Mouse (Mus musculus) Muller cell, postnatal 12 days (primary cell): ENCODE measurements around the gene Cdh22.

Source experiments
- DNase-seq: peaks from one replicate; pipeline ENCODE4 v3.0.0-alpha.2; 2015; ENCODE audit errors: inconsistent ontology term

Cdh22 gene

DNA sequence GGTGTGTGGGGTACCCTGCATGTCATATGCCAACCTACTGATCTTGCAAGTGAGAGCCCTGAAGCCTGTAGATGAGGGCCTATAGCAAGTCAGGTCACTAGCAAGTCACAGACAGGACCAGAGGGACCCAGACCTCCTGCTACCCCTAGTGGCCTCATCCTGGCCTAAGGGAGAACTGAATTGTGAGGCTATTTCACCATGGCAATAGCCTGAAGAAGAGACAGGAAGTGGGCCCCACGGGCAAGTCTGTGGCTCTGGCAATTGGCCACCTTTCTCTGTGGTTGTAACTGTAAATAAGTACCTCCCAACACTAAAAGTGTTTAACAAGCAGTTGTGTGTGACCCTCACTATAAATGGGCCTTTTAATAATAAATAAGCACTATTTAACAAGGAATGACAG is 16.2 kb upstream of the Cdh22 start:
- DNase-seq: no peak

DNA sequence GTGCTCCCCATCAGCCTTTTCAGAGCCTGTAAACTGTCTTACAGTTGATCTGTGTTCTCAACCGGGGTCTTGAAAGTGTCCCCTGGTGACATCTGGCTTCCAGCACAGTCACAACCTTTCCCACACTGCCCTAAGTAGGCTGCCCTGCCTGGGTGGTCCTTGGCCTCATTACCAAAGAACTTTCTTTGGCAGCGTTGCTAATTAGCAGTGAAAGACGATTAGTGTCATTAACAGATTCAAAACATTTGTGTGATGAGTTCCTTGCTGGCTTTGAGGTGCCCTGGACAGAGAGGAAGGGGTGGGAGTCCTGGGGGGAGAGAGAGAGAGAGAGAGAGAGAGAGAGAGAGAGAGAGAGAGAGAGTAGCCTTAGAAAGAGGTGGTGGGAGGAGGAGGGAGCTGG is 14.3 kb upstream of the Cdh22 start:
- DNase-seq: peak; percentile 35

DNA sequence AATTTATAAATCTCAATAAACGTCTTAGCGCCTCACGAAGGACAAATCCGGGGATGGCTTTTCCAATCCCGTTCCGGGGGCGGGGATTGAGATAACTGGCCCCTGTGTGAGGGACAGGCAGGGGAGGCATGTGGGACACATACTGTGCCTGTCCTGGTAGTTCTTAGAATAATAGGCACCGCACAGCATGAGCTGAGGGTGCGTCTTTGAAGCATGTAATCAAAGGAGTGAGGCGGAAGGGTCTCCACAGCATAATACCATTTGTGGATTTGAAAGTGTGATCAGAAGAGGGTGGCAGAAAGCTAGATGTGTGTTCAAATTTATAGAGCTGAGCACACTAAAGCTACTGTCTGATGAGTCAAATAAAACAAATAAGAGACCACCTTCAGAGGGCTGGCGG is 11.7 kb upstream of the Cdh22 start:
- no peak for DNase-seq

DNA sequence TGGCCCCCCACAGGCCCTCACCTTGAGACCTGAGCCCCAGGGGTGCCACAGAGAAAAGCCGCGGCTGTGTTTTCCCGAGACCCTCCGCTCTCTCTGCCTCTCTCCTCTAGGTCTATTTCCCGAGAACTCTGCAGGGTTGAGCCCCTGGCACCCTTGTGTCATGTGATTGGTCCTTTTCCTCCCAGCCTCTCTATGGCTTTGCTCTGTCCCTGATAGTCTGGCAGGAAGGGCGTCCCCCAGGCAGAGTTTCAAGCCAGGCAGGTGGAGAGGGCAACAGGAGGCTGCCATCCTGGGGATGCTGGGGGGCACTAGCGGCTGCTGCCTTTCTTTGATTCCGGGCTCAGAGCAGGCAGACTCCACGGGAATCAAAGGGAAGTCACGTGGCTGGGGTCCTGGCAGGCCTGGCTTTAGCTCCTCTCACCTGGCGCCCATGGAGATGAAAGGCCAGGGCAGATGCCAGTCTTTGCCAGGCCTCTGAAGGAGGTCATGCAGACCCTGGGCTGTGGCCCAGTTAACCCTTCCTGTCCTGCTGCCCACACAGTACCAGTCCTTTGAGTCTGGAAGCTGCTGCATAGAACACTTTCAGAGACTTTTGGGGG is 8.6 kb upstream of the Cdh22 start:
- DNase-seq: no peak

GRCm38 (mm10) chr2:165242575-165242974 is 7.9 kb upstream of the Cdh22 start:
- no peak for DNase-seq

DNA sequence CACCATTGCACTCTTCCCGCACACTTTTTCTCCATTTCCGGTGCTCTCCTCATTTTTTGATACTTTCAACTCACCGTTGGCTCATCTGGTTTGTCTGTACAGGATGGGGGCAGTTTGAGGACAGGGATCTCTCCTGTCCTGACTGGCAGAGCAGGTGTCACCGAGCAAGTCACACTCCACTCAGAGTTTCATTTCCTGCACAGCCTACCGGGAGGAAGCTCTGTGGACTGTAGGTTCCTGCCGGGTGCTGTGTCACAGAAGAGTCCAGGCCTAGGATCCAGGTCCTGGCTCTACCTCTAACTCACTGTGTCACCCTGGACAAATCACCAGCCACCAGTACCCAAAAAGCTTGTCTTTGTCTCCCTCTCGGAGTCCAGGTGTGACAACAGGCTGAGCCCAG is 7.1 kb upstream of the Cdh22 start:
- no peak for DNase-seq

DNA sequence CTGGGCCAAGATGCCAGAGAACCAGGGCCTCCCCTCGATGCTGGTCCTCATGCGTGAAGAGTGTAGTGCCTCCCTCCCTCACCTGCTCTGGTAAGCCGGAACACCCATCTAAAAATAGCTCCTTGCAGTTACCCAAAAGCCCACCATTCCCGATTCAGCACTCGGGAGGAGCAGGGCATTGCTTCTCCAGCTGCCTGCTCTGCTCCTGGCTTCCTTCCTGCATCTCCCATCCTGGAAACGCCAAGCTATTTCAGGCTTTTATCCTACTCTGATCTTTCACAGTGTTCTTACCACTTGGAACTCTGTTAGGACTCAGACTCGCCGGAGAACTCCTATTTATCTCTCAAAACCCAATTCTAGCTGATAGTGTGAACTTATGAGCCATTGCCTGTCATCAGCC is 5.7 kb upstream of the Cdh22 start:
- no peak for DNase-seq

DNA sequence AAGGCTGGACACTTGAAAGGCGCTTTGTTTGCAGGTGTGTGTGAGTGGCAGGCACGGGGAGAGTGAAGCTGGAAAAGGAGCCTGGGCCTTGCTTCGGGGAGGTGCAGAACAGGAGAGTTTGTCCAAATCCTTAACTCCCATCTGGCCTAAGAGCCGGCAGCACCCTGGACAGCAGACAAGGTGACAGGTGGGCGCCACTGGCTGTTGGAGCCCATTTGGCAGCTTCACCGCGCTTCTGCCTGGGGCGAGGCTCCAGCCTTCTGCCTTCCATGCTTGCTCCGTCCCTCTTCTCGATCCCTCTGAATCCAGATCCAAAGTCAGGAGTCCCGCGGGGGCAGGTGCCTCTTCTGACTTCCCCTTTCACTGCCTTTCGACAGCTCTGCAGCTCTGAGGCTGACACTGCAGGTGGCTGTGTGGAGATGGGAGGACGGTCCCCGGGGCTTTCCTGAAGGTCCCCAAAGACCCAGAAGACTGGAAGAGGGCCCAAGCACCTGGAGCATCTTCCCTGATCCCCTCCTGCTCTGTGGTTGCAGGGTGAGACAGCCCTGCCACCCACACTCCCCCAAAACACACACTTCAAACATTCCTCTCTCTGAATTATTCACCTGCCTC is 5.0 kb upstream of the Cdh22 start:
- no peak for DNase-seq

GRCm38 (mm10) chr2:165238416-165239145 is 3.9 kb upstream of the Cdh22 start:
- DNase-seq: no peak

GRCm38 (mm10) chr2:165234291-165234612 is 401 bp downstream of the Cdh22 start:
- no peak for DNase-seq

- peak; percentile 76 for DNase-seq
Measured at GRCm38 (mm10) chr2:165233491-165234290, 962 bp downstream of the Cdh22 start.

DNA sequence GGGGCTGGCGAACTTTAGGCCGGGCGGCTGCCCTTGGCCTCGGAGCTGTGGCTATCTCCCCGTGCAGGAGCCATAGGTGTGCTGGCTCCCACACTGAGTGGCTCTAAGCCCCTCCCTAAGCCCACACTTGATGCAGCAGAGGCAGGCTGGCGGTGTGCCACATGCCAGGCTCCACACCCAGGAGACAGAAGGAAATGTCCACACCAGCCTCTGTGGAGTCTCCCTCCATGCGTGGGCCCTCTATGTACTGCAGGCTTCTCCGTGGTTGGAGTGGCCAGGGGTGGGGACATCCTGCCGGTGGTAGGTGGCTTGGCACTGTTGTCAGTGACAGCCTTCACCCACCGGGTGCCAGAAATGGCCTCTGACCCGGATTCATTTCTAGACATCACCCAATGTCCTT is 5.6 kb downstream of the Cdh22 start:
- DNase-seq: no peak

GRCm38 (mm10) chr2:165223837-165224236 is 10.8 kb downstream of the Cdh22 start:
- no peak for DNase-seq

GRCm38 (mm10) chr2:165221952-165222351 is 12.7 kb downstream of the Cdh22 start:
- DNase-seq: peak; percentile 70

- DNase-seq: no peak
Measured at GRCm38 (mm10) chr2:165220347-165220945, 14.2 kb downstream of the Cdh22 start.

GRCm38 (mm10) chr2:165218954-165219353 is 15.7 kb downstream of the Cdh22 start:
- no peak for DNase-seq

DNA sequence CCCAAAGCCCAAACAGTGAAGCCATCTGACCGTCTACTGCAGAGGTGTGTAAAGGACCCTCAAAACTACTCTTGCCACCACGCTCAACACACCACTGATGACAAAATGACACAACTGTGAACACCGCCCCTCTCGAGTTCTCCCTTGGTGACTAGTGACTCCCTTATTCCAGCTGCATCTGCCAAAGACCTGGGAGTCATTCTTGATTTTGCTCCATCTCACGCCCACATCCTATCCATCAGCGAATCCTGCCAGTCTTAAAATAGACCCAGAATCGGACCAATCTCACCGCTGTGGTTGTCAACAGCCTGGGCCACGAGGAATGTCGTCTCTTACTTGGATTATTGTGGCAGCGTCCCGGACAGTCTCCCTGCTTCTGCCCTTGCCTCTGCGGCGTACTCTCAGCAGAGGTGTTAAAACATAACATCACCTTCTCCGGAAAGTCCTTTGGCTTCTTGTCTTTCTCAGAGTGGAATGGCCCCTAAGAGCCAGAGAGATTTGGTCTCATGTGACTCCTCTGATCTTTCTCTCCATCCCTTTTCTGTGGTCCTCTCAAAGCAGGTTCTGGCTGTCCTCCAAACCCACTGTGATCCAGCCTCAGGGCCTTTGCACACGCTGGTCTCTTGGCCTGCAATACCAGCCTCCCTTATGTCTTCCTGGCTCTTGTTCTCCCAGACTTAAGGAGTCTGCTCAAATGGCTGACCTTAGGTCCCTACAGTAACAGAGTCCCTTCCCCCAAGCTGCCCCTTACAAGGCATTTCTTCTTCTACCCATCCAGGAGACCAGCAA is 17.1 kb downstream of the Cdh22 start:
- DNase-seq: no peak

GRCm38 (mm10) chr2:165215103-165215951 is 19.3 kb downstream of the Cdh22 start:
- DNase-seq: peak; percentile 94

DNA sequence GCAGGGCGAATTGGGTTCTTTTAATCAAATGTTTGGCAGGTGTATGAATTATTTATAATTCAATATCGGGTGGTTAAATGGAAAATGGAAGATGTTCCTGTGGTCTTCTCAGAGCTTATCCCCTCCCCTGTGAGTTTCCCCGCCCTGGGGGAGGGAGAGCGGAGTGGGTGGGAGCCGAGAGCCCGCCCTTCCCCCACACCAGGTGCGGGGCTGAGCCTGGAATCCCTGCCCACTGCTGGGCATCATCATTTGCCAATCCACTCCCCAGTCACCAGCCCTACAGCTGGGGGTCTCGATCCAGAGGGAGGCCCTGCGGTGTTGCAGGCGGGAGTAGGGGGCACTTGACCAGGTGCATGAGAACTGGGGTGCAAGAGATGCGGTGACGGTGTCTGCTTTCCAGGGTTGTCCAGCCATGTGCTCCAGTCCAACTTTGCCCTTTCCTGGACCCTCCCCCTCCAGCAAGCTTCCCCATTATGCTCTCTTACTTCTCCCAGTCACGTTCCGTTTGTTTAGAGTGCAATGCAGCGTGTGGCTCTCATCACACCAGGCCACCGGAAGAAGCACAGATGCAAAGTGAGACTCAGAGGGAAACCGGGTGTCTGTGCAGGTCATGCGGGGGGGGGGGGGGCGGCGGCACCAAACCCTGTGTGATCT is 23.1 kb downstream of the Cdh22 start:
- DNase-seq: no peak

- DNase-seq: no peak
Measured at GRCm38 (mm10) chr2:165210948-165211347, 23.7 kb downstream of the Cdh22 start.
